Mouse (Mus musculus): ENCODE results near the gene Hspa2. TPM values are rescaled to one million over a fixed set of nuclear protein-coding genes. Genes with fewer than 3 reads are reported as not detected.

Hspa2 gene
- total and polyA plus RNA-seq, 3 experiments = 3.4 to 5.3 (median 3.8) TPM

DNA sequence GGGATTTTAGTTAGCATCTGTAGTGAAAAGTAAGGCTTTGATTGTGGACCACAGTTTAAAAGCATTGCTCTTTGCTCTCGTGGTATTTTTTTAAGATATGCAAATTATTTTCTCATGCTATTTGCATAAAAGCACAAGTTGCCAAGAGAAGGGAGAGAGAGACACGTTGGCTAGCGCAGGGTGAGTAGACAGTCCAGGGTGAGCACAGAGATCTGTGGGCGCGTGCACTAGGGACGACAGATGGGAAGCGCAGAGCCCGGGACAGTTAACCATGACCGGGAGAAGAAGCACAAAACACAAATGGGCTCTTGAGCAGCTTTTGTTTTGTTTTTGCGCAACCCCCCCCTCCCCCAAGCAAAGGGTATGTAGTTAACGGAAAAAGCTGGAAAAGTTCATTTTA is 15.2 kb upstream of the Hspa2 start:
- no peak overlapping the region for H3K4me3 ChIP-seq (replicated peaks in 1 of 3; ENCODE audit: low read depth in 2 of 3, low read length in 2 of 3, poor library complexity in 1 of 3)
- H3K79me2 ChIP-seq (replicated peaks; ENCODE audit: control insufficient read depth, extremely low read depth, insufficient read depth, poor library complexity, severe bottlenecking) = peaks cover 25% of the 10 kb centered on the region
- in situ Hi-C loops (cut with MboI; ENCODE audit: low pct_ligation_motif_present, low pct_unique_long_range_greater_than_20kb, low sequenced_read_pairs) = no loop called here
- no peaks in the 10 kb centered on the region for H3K9me3 ChIP-seq (replicated peaks; ENCODE audit: low read length)
- no peak overlapping the region for H3K27ac ChIP-seq (ENCODE audit: insufficient read depth, low read depth)
- TF ChIP-seq CHD2 (IDR thresholded peaks at IDR 0.05; ENCODE audit: low read length) = no peak
- no peak for TF ChIP-seq JUND (conservative IDR thresholded peaks at IDR 0.05; ENCODE audit: low read depth, low read length)
- no peak for TF ChIP-seq USF2 (conservative IDR thresholded peaks at IDR 0.05; ENCODE audit: low read depth, low read length)
- TF ChIP-seq ZNF384 (IDR thresholded peaks at IDR 0.05; ENCODE audit: low read depth, low read length) = no peak
- no peak for TF ChIP-seq UBTF (IDR thresholded peaks at IDR 0.05; ENCODE audit: low read depth, low read length)
- no peak for TF ChIP-seq MYC (IDR thresholded peaks at IDR 0.05; ENCODE audit: low read depth, low read length)
- TF ChIP-seq RAD21 (IDR thresholded peaks at IDR 0.05; ENCODE audit: low read depth, low read length) = no peak
- no peak for TF ChIP-seq MXI1 (IDR thresholded peaks at IDR 0.05; ENCODE audit: low read depth, low read length)
- TF ChIP-seq ELF1 (IDR thresholded peaks at IDR 0.05; ENCODE audit: low read depth, low read length) = no peak
- TF ChIP-seq CTCF (conservative IDR thresholded peaks at IDR 0.05 in 1 of 2, IDR thresholded peaks at IDR 0.05 in 1 of 2; ENCODE audit: low read depth in 2 of 2, low read length in 2 of 2) = no peak
- TF ChIP-seq NELFE (IDR thresholded peaks at IDR 0.05; ENCODE audit: low read depth, low read length) = no peak
- TF ChIP-seq ZC3H11A (IDR thresholded peaks at IDR 0.05; ENCODE audit: low read depth, low read length) = no peak
- no peak for TF ChIP-seq MAFK (IDR thresholded peaks at IDR 0.05; ENCODE audit: insufficient replicate concordance, low read length)
- TF ChIP-seq ZKSCAN1 (IDR thresholded peaks at IDR 0.05; ENCODE audit: borderline replicate concordance, low read depth, low read length) = no peak
- no peak for TF ChIP-seq SMC3 (IDR thresholded peaks at IDR 0.05; ENCODE audit: low read depth, low read length)
- no peak for TF ChIP-seq JUN (IDR thresholded peaks at IDR 0.05; ENCODE audit: insufficient read depth, low read depth, low read length)
- no peak for TF ChIP-seq CHD1 (IDR thresholded peaks at IDR 0.05; ENCODE audit: low read depth, low read length)
- TF ChIP-seq E2F4 (IDR thresholded peaks at IDR 0.05; ENCODE audit: insufficient replicate concordance, low read depth, low read length) = no peak
- no peak for DNase-seq (ENCODE audit: extremely low read depth)
- no peaks in the 10 kb centered on the region for H3K27me3 ChIP-seq (replicated peaks)
- no peak overlapping the region for H3K4me2 ChIP-seq (ENCODE audit: insufficient read depth, low read depth, poor library complexity, severe bottlenecking)
- dilution Hi-C loops (cut with MboI; ENCODE audit: extremely low pct_ligation_motif_present, extremely low pct_unique_long_range_greater_than_20kb, low sequenced_read_pairs) = no loop called here
- peaks cover 28 to 53% of the 10 kb centered on the region in 2 experiments for H3K36me3 ChIP-seq (replicated peaks in 1 of 2; ENCODE audit: control insufficient read depth in 1 of 2, insufficient read depth in 1 of 2, low read length in 1 of 2)
- no peak overlapping the region for H3K9ac ChIP-seq (ENCODE audit: insufficient read depth, low read depth)
- peaks cover 14 to 41% of the 10 kb centered on the region in 2 experiments; a peak in 3 of 4 replicates for H3K4me1 ChIP-seq (ENCODE audit: control insufficient read depth in 1 of 2, insufficient read depth in 2 of 2)

DNA sequence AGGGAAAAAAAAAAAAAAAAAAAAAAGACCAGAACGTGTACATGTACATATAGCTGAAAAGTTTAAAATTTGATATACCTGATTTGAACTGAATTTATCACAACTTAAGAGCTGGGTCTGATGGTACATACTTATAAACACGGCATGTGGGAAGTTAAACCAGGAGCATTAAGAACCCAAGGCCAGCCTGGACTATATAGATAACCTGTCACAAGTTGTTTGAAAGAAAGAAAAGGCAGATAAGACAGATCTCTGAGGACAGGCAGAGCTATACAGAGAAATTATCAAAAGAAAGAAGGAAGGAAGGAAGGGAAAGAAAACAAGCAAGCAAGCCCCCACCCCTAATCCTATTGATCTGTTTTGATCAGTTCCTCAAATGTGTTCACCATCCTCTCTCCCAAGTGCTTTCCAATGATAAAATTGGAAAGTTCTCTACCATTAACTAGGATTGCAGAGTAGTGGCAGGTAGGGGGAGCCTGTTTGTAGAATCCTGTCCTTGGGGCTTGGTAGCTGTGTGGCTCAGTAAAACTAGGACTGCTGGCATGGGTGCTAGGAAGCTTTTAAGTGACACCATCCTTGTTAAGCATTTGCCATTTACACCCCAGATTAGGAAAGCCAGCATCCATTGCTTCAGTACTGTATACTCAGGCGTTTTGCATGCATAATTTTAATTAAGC is 12.2 kb upstream of the Hspa2 start:
- H3K4me1 ChIP-seq (ENCODE audit: control insufficient read depth in 1 of 2, insufficient read depth in 2 of 2) = peaks cover 14 to 48% of the 10 kb centered on the region in 2 experiments; a peak in 3 of 4 replicates
- peak in 1 of 2 experiments; percentile 7; a peak in 1 of 4 replicates for TF ChIP-seq CTCF (conservative IDR thresholded peaks at IDR 0.05 in 1 of 2, IDR thresholded peaks at IDR 0.05 in 1 of 2; ENCODE audit: low read depth in 2 of 2, low read length in 2 of 2)
- 0 out of 2 replicates have a peak, but pooled peaks have one; percentile 7 for TF ChIP-seq POLR2A (IDR thresholded peaks at IDR 0.05; ENCODE audit: low read depth, low read length)
- no peak for TF ChIP-seq IRF4 (IDR thresholded peaks at IDR 0.05; ENCODE audit: low read depth, low read length)
- DNase-seq (ENCODE audit: extremely low read depth) = no peak
- in situ Hi-C loops (cut with MboI; ENCODE audit: low pct_ligation_motif_present, low pct_unique_long_range_greater_than_20kb, low sequenced_read_pairs) (no loop called here), dilution Hi-C loops (cut with MboI; ENCODE audit: extremely low pct_ligation_motif_present, extremely low pct_unique_long_range_greater_than_20kb, low sequenced_read_pairs) (no loop called here)
- no peaks in the 10 kb centered on the region for H3K27me3 ChIP-seq (replicated peaks)
- H3K27ac ChIP-seq (ENCODE audit: insufficient read depth, low read depth) = no peak overlapping the region
- H3K9ac ChIP-seq (ENCODE audit: insufficient read depth, low read depth) = no peak overlapping the region
- H3K9me3 ChIP-seq (replicated peaks; ENCODE audit: low read length) = no peaks in the 10 kb centered on the region
- H3K4me3 ChIP-seq (replicated peaks in 1 of 3; ENCODE audit: low read depth in 2 of 3, low read length in 2 of 3, poor library complexity in 1 of 3) = no peak overlapping the region
- peaks cover 7% of the 10 kb centered on the region for H3K79me2 ChIP-seq (replicated peaks; ENCODE audit: control insufficient read depth, extremely low read depth, insufficient read depth, poor library complexity, severe bottlenecking)
- no peak overlapping the region for H3K4me2 ChIP-seq (ENCODE audit: insufficient read depth, low read depth, poor library complexity, severe bottlenecking)
- H3K36me3 ChIP-seq (replicated peaks in 1 of 2; ENCODE audit: control insufficient read depth in 1 of 2, insufficient read depth in 1 of 2, low read length in 1 of 2) = peaks cover 11 to 26% of the 10 kb centered on the region in 2 experiments

Measured in CH12.LX (cell line).